Mouse (Mus musculus) liver, embryonic 16.5 days (tissue): ENCODE measurements around the gene Rtkn. TPM values are rescaled to one million over a fixed set of nuclear protein-coding genes. Genes with fewer than 3 reads are reported as not detected.
"Not testable (repeated sequence)": the region's sequence is repeated elsewhere in the genome, so short reads cannot be mapped to it uniquely, and the experiment has no call there.

Source experiments
- ATAC-seq: fragments of 200-750 bp; cut with Nextera tagmentation; 2 replicates; pipeline ENCODE4 v1.8.0; 2017; ENCODE audit warnings: low read depth, mild to moderate bottlenecking, moderate number of reproducible peaks, moderate library complexity
- H3K27ac ChIP-seq: fragments of 300-500 bp; sonication (generic); 2 replicates; pipeline ENCODE4 v1.5.1; 2014; ENCODE audit warnings: mild to moderate bottlenecking, low read length
- H3K27me3 ChIP-seq: fragments of 300-500 bp; sonication (generic); 2 replicates; pipeline ENCODE4 v1.6.1; 2014; ENCODE audit warnings: low read depth, low read length, mixed read lengths; ENCODE audit not compliant: control insufficient read depth, insufficient read depth
- H3K36me3 ChIP-seq: fragments of 300-500 bp; sonication (generic); 2 replicates; pipeline ENCODE4 v1.6.1; 2014; ENCODE audit warnings: mild to moderate bottlenecking; ENCODE audit not compliant: control insufficient read depth, insufficient read depth
- H3K4me1 ChIP-seq: fragments of 300-500 bp; sonication (generic); 2 replicates; pipeline ENCODE4 v1.6.1; 2014; ENCODE audit warnings: low read depth, low read length, mixed read lengths; ENCODE audit not compliant: control insufficient read depth
- H3K4me2 ChIP-seq: fragments of 300-500 bp; sonication (generic); 2 replicates; pipeline ENCODE4 v1.6.1; 2014; ENCODE audit warnings: low read depth, low read length, mixed read lengths
- H3K4me3 ChIP-seq: fragments of 300-500 bp; sonication (generic); 2 replicates; pipeline ENCODE4 v1.5.1; 2014; ENCODE audit warnings: low read depth, mild to moderate bottlenecking, low read length
- H3K9ac ChIP-seq: fragments of 300-500 bp; sonication (generic); 2 replicates; pipeline ENCODE4 v1.6.1; 2014; ENCODE audit warnings: low read depth, low read length
- H3K9me3 ChIP-seq: fragments of 300-500 bp; sonication (generic); replicated peaks from 2 replicates; pipeline ENCODE4 v1.6.1; 2016; ENCODE audit warnings: low read length; ENCODE audit not compliant: control insufficient read depth
- WGBS: fragments of 180-500 bp; shearing (Covaris S2); extraction: QIAGEN DNeasy Blood & Tissue Kit; methylation state at CpG from one replicate; pipeline ENCODE4 v1.1.7; 2014; ENCODE audit not compliant: insufficient replicate concordance; 5-methylcytosine and 5-hydroxymethylcytosine counted together
- polyA plus RNA-seq: library from polyadenylated mRNA; unstranded; fragments of >200 nt; fragmentation: Nextera tagmentation; extraction: Ambion mirVana; gene quantifications from 2 replicates; pipeline ENCODE4 v1.2.1, GENCODE M21; 2015

Rtkn gene
- polyA plus RNA-seq, 1 experiment from 2014 or later = 16.4 TPM

- Histone ChIP-seq H3K9me3 (no peaks in the 10 kb centered on the region), H3K27ac (no peak overlapping the region), H3K4me3 (no peak overlapping the region), H3K27me3 (peaks cover 13% of the 10 kb centered on the region), H3K4me2 (no peak overlapping the region), H3K4me1 (no peaks in the 10 kb centered on the region), H3K9ac (no peak overlapping the region), H3K36me3 (no peaks in the 10 kb centered on the region)
- no peak for ATAC-seq
- WGBS = 48% methylated on average over 2 of the region's 2 CpGs
Measured at GRCm38 (mm10) chr6:83145209-83145608, 9.9 kb downstream of the Rtkn start.

- Histone ChIP-seq H3K36me3 (no peaks in the 10 kb centered on the region), H3K4me3 (no peak overlapping the region), H3K27ac (no peak overlapping the region), H3K9me3 (no peaks in the 10 kb centered on the region), H3K4me2 (no peak overlapping the region), H3K27me3 (peaks cover 13% of the 10 kb centered on the region), H3K9ac (no peak overlapping the region), H3K4me1 (no peaks in the 10 kb centered on the region)
- 49% methylated on average over 9 of the region's 9 CpGs for WGBS
- ATAC-seq = no peak
Measured at GRCm38 (mm10) chr6:83145805-83146204, 10.5 kb downstream of the Rtkn start.

- Histone ChIP-seq H3K4me1 (no peaks in the 10 kb centered on the region), H3K4me2 (no peak overlapping the region), H3K27me3 (peaks cover 7% of the 10 kb centered on the region), H3K27ac (no peak overlapping the region), H3K9me3 (no peaks in the 10 kb centered on the region), H3K36me3 (no peaks in the 10 kb centered on the region), H3K9ac (no peak overlapping the region), H3K4me3 (no peak overlapping the region)
- no peak for ATAC-seq
- WGBS = 45% methylated on average over 7 of the region's 7 CpGs
Measured at GRCm38 (mm10) chr6:83147280-83147679, 12.0 kb downstream of the Rtkn start.

GRCm38 (mm10) chr6:83151721-83152120, 16.5 kb downstream of the Rtkn start:
- Histone ChIP-seq H3K4me1 (peaks cover 6% of the 10 kb centered on the region), H3K9me3 (no peaks in the 10 kb centered on the region), H3K36me3 (no peaks in the 10 kb centered on the region), H3K9ac (no peak overlapping the region), H3K4me2 (no peak overlapping the region), H3K4me3 (no peak overlapping the region), H3K27ac (no peak overlapping the region), H3K27me3 (peaks cover 15% of the 10 kb centered on the region)
- no peak for ATAC-seq
- 35% methylated on average over 8 of the region's 8 CpGs for WGBS

DNA sequence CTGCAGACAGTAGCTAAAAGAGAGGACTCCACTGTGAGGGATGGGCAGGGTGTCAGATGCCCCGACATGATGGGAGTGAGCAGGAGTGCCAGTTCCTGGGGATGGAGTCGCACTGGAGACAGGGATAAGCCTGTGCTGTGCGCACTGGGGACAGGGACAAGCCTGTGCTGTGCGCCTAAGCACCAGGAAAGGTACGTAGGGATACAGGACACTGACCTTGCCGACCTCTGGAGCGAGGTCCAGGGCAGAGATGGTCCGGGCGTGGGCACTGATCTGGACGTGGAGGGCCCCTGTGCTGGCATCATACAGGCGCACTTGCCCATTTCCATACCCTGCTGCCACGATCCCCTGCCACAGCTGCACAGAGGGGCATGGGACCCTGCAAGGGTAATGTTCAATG, 17.8 kb downstream of the Rtkn start:
- 0 out of 2 replicates have a peak, but pooled peaks have one; percentile 30 for ATAC-seq
- no peak overlapping the region for H3K4me2 ChIP-seq
- H3K4me3 ChIP-seq = no peak overlapping the region
- peaks cover 15% of the 10 kb centered on the region for H3K27me3 ChIP-seq
- 72% methylated on average over 12 of the region's 12 CpGs for WGBS
- peaks cover 6% of the 10 kb centered on the region for H3K4me1 ChIP-seq
- H3K27ac ChIP-seq = no peak overlapping the region
- no peak overlapping the region for H3K9ac ChIP-seq
- H3K9me3 ChIP-seq = no peaks in the 10 kb centered on the region
- no peaks in the 10 kb centered on the region for H3K36me3 ChIP-seq

- Histone ChIP-seq H3K4me2 (no peak overlapping the region), H3K36me3 (no peaks in the 10 kb centered on the region), H3K27ac (no peak overlapping the region), H3K4me3 (no peak overlapping the region), H3K4me1 (peaks cover 6% of the 10 kb centered on the region), H3K27me3 (peaks cover 15% of the 10 kb centered on the region), H3K9me3 (no peaks in the 10 kb centered on the region), H3K9ac (no peak overlapping the region)
- peak; percentile 42 for ATAC-seq
- 39% methylated on average over 5 of the region's 5 CpGs for WGBS
Measured at GRCm38 (mm10) chr6:83153485-83153884, 18.2 kb downstream of the Rtkn start.

DNA sequence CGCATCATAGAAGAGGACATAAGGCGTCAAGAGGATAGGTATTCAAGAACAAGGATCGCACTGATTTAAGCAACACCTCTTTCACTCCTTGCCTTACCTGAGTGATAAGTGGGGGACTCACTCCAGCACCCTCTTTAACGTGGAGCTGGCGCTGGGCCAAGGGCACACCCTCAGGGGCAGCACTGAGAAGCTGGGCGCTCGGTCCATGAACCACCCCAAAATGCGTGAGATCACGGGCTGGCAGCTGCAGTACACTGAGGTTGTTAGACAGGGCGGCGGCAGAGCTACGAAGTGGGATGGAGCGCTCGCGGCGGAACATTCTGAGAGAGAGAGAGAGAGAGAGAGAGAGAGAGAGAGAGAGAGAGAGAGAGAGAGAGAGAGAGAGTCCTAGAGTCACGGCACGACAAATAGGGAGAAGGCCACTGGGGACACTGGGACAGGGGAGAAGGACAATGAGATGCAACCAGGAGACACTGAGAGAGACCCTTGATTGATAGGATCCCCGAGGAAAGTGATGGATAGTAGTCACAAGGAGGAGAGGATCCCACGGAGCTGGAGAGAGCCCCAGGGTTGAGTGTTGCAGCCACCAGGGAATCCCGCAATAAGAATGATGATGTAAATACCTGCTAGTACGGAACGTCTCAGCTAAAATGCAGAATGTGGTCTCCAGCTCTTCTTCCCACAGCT, 20.4 kb downstream of the Rtkn start:
- H3K27ac ChIP-seq = no peak overlapping the region
- H3K9ac ChIP-seq = no peak overlapping the region
- no peak for ATAC-seq
- H3K36me3 ChIP-seq = no peaks in the 10 kb centered on the region
- peak overlapping the region; percentile 56 for H3K4me3 ChIP-seq
- WGBS = 11% methylated on average over 23 of the region's 23 CpGs
- H3K4me2 ChIP-seq = peak overlapping the region; percentile 82
- H3K4me1 ChIP-seq = peaks cover 6% of the 10 kb centered on the region
- H3K9me3 ChIP-seq = no peaks in the 10 kb centered on the region
- peaks cover 24% of the 10 kb centered on the region for H3K27me3 ChIP-seq

DNA sequence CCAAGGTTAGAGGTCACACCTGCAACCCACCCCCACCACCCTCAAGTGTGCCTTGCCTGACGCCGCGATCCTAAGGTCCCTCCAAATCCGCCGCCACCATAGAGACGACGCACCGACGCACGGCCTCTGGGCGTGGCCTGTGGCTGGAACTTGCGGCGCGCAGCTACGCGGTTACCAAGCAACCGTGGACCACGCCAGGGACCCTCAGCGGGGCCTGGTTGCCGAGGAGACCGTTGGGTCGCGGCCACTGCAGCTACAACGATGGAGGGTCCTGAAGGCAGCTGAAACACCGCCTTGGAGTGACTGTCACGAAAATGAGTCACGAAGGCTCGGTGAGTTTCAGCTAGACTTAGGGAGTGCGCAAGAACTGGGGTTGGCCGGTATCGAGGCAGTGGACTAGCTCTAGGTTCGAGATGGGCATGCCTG, 21.0 kb downstream of the Rtkn start, which contains the start of the genes Wdr54 and 1700003E16Rik:
TSS of gene Wdr54 (minus strand) at position 139 of the 426 bp plus-strand sequence.
TSS of gene 1700003E16Rik (plus strand) at position 146 of the 426 bp plus-strand sequence.
- Histone ChIP-seq H3K4me2 (peak within 1 kb of the TSS; percentile 82), H3K4me1 (peaks cover 6% of the 10 kb centered on the region), H3K4me3 (peak within 1 kb of the TSS; percentile 56), H3K9ac (no peak within 1 kb of the TSS), H3K9me3 (no peaks in the 10 kb centered on the region), H3K27me3 (peaks cover 29% of the 10 kb centered on the region), H3K36me3 (no peaks in the 10 kb centered on the region), H3K27ac (no peak within 1 kb of the TSS)
- WGBS = 3% methylated on average over 32 of the region's 32 CpGs
- peak; percentile 52 for ATAC-seq

DNA sequence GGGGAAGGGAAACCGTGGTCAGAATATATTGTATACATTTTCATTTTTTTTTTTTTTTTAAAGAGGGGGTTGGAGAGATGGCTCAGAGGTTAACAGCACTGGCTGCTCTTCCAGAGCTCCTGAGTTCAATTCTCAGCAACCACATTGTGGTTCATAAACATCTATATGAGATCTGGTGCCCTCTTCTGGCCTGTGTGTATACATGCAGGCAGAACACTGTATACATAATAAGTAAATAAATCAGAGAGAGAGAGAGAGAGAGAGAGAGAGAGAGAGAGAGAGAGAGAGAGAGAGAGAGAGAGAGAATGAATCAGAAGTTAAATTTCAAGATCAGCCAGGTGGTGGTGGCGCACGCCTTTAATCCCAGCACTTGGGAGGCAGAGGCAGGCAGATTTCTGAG, 24.2 kb downstream of the Rtkn start:
- not testable (repeated sequence) for H3K9ac ChIP-seq, H3K9me3 ChIP-seq, H3K27ac ChIP-seq, ATAC-seq, H3K4me2 ChIP-seq, H3K36me3 ChIP-seq, H3K4me3 ChIP-seq
- Histone ChIP-seq H3K4me1 (peaks cover 13% of the 10 kb centered on the region), H3K27me3 (peaks cover 48% of the 10 kb centered on the region)
- WGBS = 19% methylated on average over 3 of the region's 3 CpGs
